Mouse (Mus musculus): Measurements from ENCODE around the gene Gm10354.
"Not testable (repeated sequence)": the region's sequence is repeated elsewhere in the genome, so short reads cannot be mapped to it uniquely, and the experiment has no call there.

Gene Gm10354

GRCm38 (mm10) chr5:14955928-14956706 is 22.6 kb downstream of the Gm10354 start:
- not testable (repeated sequence) for DNase-seq (ENCODE audit: low read depth, low spot score)

- DNase-seq (ENCODE audit: low read depth, low spot score), result not testable (repeated sequence)
Observed at GRCm38 (mm10) chr5:14953587-14953986, 25.1 kb downstream of the Gm10354 start.

- not testable (repeated sequence) for DNase-seq (ENCODE audit: low read depth, low spot score)
Observed at GRCm38 (mm10) chr5:14952749-14953148, 26.0 kb downstream of the Gm10354 start.

GRCm38 (mm10) chr5:14951822-14952221 is 26.9 kb downstream of the Gm10354 start:
- not testable (repeated sequence) for DNase-seq (ENCODE audit: low read depth, low spot score)

GRCm38 (mm10) chr5:14947482-14948198 is 31.1 kb downstream of the Gm10354 start:
- not testable (repeated sequence) for DNase-seq (ENCODE audit: low read depth, low spot score)

GRCm38 (mm10) chr5:14945524-14945923 is 33.2 kb downstream of the Gm10354 start:
- not testable (repeated sequence) for DNase-seq (ENCODE audit: low read depth, low spot score)

GRCm38 (mm10) chr5:14941043-14941442 is 37.7 kb downstream of the Gm10354 start:
- not testable (repeated sequence) for DNase-seq (ENCODE audit: low read depth, low spot score)

GRCm38 (mm10) chr5:14938329-14938728 is 40.4 kb downstream of the Gm10354 start, which contains the start of gene Speer4e:
Gene Speer4e (minus strand): TSS chr5:14938429.
- not testable (repeated sequence) for DNase-seq (ENCODE audit: low read depth, low spot score)

- DNase-seq (ENCODE audit: low read depth, low spot score), result not testable (repeated sequence)
Observed at GRCm38 (mm10) chr5:14933721-14934120, 45.0 kb downstream of the Gm10354 start.

- DNase-seq (ENCODE audit: low read depth, low spot score), result not testable (repeated sequence)
Observed at GRCm38 (mm10) chr5:14927047-14927446, 51.7 kb downstream of the Gm10354 start.

Data from A20 (cell line).